Mouse (Mus musculus): ENCODE measurements around the gene Abhd14a. TPM values are rescaled to one million over a fixed set of nuclear protein-coding genes. Genes with fewer than 3 reads are reported as not detected.

Abhd14a gene
- polyA plus RNA-seq, 1 experiment from 2014 or later: 49.5 TPM

Other genes starting within 250 kb of the Abhd14a start
- gene Ppm1m, start 247.9 kb downstream of the Abhd14a start, polyA plus RNA-seq (2015; fragmentation: Nextera tagmentation; extraction: Ambion mirVana): 35.1 and 36.0 TPM in 2 replicates
- 54.9 and 57.8 TPM in 2 replicates for gene Twf2, start 244.6 kb downstream of the Abhd14a start, polyA plus RNA-seq (2015; fragmentation: Nextera tagmentation; extraction: Ambion mirVana)
- 0.09 TPM in 2 replicates for gene Tlr9, start 225.1 kb downstream of the Abhd14a start, polyA plus RNA-seq (2015; fragmentation: Nextera tagmentation; extraction: Ambion mirVana)
- 131 and 135 TPM in 2 replicates for gene Alas1, start 199.0 kb downstream of the Abhd14a start, polyA plus RNA-seq (2015; fragmentation: Nextera tagmentation; extraction: Ambion mirVana)
- 22.2 and 24.5 TPM in 2 replicates for gene Poc1a, start 166.6 kb downstream of the Abhd14a start, polyA plus RNA-seq (2015; fragmentation: Nextera tagmentation; extraction: Ambion mirVana)
- gene Dusp7, start 79.0 kb downstream of the Abhd14a start, polyA plus RNA-seq (2015; fragmentation: Nextera tagmentation; extraction: Ambion mirVana): 14.2 and 14.5 TPM in 2 replicates
- 747 and 881 TPM in 2 replicates for gene Rpl29, start 18.2 kb downstream of the Abhd14a start, polyA plus RNA-seq (2015; fragmentation: Nextera tagmentation; extraction: Ambion mirVana)
- gene Acy1, start 9.4 kb downstream of the Abhd14a start, polyA plus RNA-seq (2015; fragmentation: Nextera tagmentation; extraction: Ambion mirVana): 43.4 and 44.3 TPM in 2 replicates
- gene Abhd14b, start 219 bp downstream of the Abhd14a start, polyA plus RNA-seq (2015; fragmentation: Nextera tagmentation; extraction: Ambion mirVana): 28.3 and 35.8 TPM in 2 replicates
- gene Pcbp4, start 5.6 kb upstream of the Abhd14a start, polyA plus RNA-seq (2015; fragmentation: Nextera tagmentation; extraction: Ambion mirVana): 39.4 and 42.5 TPM in 2 replicates
- gene Gpr62, start 18.3 kb upstream of the Abhd14a start, polyA plus RNA-seq (2015; fragmentation: Nextera tagmentation; extraction: Ambion mirVana): 0.19 and 0.26 TPM in 2 replicates
- 40.8 and 42.6 TPM in 2 replicates for gene Rrp9, start 28.3 kb upstream of the Abhd14a start, polyA plus RNA-seq (2015; fragmentation: Nextera tagmentation; extraction: Ambion mirVana)
- 6.2 and 6.7 TPM in 2 replicates for gene Parp3, start 29.3 kb upstream of the Abhd14a start, polyA plus RNA-seq (2015; fragmentation: Nextera tagmentation; extraction: Ambion mirVana)
- not detected in 2 replicates for gene Iqcf1, start 52.3 kb upstream of the Abhd14a start, polyA plus RNA-seq (2015; fragmentation: Nextera tagmentation; extraction: Ambion mirVana)
- gene Iqcf5, start 66.9 kb upstream of the Abhd14a start, polyA plus RNA-seq (2015; fragmentation: Nextera tagmentation; extraction: Ambion mirVana): not detected in 2 replicates
- gene Iqcf3, start 114.0 kb upstream of the Abhd14a start, polyA plus RNA-seq (2015; fragmentation: Nextera tagmentation; extraction: Ambion mirVana): not detected in 2 replicates
- not detected in 2 replicates for gene Iqcf4, start 123.3 kb upstream of the Abhd14a start, polyA plus RNA-seq (2015; fragmentation: Nextera tagmentation; extraction: Ambion mirVana)
- not detected in 2 replicates for gene Iqcf6, start 178.9 kb upstream of the Abhd14a start, polyA plus RNA-seq (2015; fragmentation: Nextera tagmentation; extraction: Ambion mirVana)
- 0.08 TPM in 1 of 2 replicates, not detected in the other for gene Grm2, start 208.4 kb upstream of the Abhd14a start, polyA plus RNA-seq (2015; fragmentation: Nextera tagmentation; extraction: Ambion mirVana)
- gene Tex264, start 238.2 kb upstream of the Abhd14a start, polyA plus RNA-seq (2015; fragmentation: Nextera tagmentation; extraction: Ambion mirVana): 53.4 and 60.5 TPM in 2 replicates